Mouse (Mus musculus) midbrain, embryonic 16.5 days (tissue): Measurements from ENCODE around the gene Vangl1. TPM values are rescaled to one million over a fixed set of nuclear protein-coding genes. Genes with fewer than 3 reads are reported as not detected.
A peak's percentile ranks its signal among the peaks of the same experiment; 100 is the strongest.

Experiments
- ATAC-seq: fragments of 200-750 bp; cut with Nextera tagmentation; 2 replicates; pipeline ENCODE4 v1.8.0; 2017; ENCODE audit warnings: moderate TSS enrichment
- H3K27ac ChIP-seq: fragments of 300-500 bp; sonication (generic); 2 replicates; pipeline ENCODE4 v1.5.1; 2014; ENCODE audit warnings: mild to moderate bottlenecking, low read length, mixed read lengths
- H3K27me3 ChIP-seq: fragments of 300-500 bp; sonication (generic); 2 replicates; pipeline ENCODE4 v1.6.1; 2014; ENCODE audit warnings: low read depth, low read length, mixed read lengths; ENCODE audit not compliant: control insufficient read depth, insufficient read depth
- H3K36me3 ChIP-seq: fragments of 300-500 bp; sonication (generic); 2 replicates; pipeline ENCODE4 v1.6.1; 2014; ENCODE audit warnings: mild to moderate bottlenecking, low read length, moderate library complexity, mixed read lengths; ENCODE audit not compliant: control insufficient read depth, insufficient read depth
- H3K4me1 ChIP-seq: fragments of 300-500 bp; sonication (generic); 2 replicates; pipeline ENCODE4 v1.6.1; 2014; ENCODE audit warnings: mild to moderate bottlenecking, low read length, mixed read lengths; ENCODE audit not compliant: control insufficient read depth, insufficient read depth
- H3K4me2 ChIP-seq: fragments of 300-500 bp; sonication (generic); 2 replicates; pipeline ENCODE4 v1.6.1; 2014; ENCODE audit warnings: mild to moderate bottlenecking, low read length, mixed read lengths
- H3K4me3 ChIP-seq: fragments of 300-500 bp; sonication (generic); 2 replicates; pipeline ENCODE4 v1.5.1; 2014; ENCODE audit warnings: low read depth, mild to moderate bottlenecking, low read length, moderate library complexity, mixed read lengths
- H3K9ac ChIP-seq: fragments of 300-500 bp; sonication (generic); 2 replicates; pipeline ENCODE4 v1.6.1; 2014; ENCODE audit warnings: low read depth, low read length, mixed read lengths
- H3K9me3 ChIP-seq: fragments of 300-500 bp; sonication (generic); replicated peaks from 2 replicates; pipeline ENCODE4 v1.6.1; 2014; ENCODE audit warnings: mild to moderate bottlenecking, low read length, mixed read lengths; ENCODE audit not compliant: control insufficient read depth, poor library complexity, severe bottlenecking
- WGBS: fragments of 180-500 bp; shearing (Covaris S2); extraction: QIAGEN DNeasy Blood & Tissue Kit; methylation state at CpG from one replicate; pipeline ENCODE4 v1.1.7; 2014; 5-methylcytosine and 5-hydroxymethylcytosine counted together
- polyA plus RNA-seq: library from polyadenylated mRNA; unstranded; fragments of >200 nt; fragmentation: Nextera tagmentation; extraction: Ambion mirVana; gene quantifications from 2 replicates; pipeline ENCODE4 v1.2.1, GENCODE M21; 2015

The Vangl1 gene
- polyA plus RNA-seq, 1 experiment from 2014 or later: 8.9 TPM

DNA sequence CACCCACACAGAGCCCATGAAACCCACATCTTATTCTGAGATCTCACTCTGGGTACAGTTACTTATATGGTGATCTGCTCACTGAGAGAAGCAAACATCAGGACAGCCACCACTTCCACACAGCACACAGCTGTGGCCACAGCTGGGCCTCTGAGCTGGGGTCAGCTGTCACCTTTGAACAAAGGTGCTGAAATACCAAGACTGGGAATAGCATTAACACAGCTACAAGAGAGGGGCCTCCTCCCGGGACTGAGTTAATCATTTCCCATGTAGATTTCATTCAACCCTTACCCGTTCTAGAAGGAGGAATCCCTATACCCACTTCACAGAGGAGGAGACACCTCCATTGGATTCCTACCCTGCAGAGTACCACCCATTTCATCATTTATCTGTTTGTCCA, 8.7 kb downstream of the Vangl1 start:
- WGBS: 31% methylated on average over 2 of the region's 2 CpGs
- H3K9ac ChIP-seq: no peak overlapping the region
- no peak overlapping the region for H3K4me3 ChIP-seq
- H3K27ac ChIP-seq: no peak overlapping the region
- peaks cover 24% of the 10 kb centered on the region for H3K4me1 ChIP-seq
- H3K36me3 ChIP-seq: no peaks in the 10 kb centered on the region
- no peak for ATAC-seq
- no peak overlapping the region for H3K4me2 ChIP-seq
- no peaks in the 10 kb centered on the region for H3K9me3 ChIP-seq
- peaks cover 10% of the 10 kb centered on the region for H3K27me3 ChIP-seq

DNA sequence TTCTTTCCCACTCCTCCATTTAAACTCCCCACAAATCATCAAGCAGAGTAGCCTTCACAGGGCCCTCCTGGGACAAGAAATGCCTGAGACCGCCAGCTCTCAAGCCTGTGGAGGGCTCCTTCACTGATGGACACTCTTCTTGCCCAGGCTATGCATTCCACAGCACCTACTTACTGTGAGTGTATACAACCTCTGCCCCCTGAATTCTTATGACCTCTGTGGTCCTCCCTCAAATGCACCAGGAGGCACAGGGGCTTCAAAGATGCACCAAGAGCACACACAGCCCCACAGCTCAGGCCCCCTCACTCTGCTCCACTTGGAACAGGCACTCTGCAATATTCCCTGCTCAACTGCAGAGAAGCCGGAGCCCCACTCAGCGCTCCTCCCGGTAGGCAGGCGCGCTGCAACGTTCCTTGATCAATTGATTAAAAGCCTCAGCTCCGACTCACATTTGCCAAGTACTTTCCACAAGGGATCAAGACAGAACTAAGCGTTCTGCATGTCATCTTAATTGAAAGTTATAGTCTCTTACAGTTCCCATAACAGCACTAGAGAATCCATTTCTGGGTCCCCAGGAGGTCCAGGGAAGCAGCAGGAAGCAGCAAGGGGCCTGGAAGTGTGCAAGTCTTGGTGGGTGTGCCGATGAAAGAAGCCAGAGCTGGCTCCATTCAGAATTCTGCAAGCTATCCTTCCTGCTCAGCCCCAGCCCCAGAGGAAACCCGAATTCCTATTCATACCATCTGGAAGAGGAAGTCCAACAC, 10.0 kb downstream of the Vangl1 start:
- Histone ChIP-seq H3K4me1 (peaks cover 27% of the 10 kb centered on the region), H3K27me3 (peaks cover 11% of the 10 kb centered on the region), H3K4me3 (no peak overlapping the region), H3K9me3 (no peaks in the 10 kb centered on the region), H3K36me3 (no peaks in the 10 kb centered on the region), H3K27ac (peak overlapping the region; percentile 39; the same call in 1 of the 2 replicates), H3K4me2 (peak overlapping the region; percentile 33), H3K9ac (peak overlapping the region; percentile 38; the same call in 1 of the 2 replicates)
- WGBS: 3% methylated on average over 11 of the region's 11 CpGs
- ATAC-seq: peak; percentile 71

GRCm38 (mm10) chr3:102193488-102194290, 10.8 kb downstream of the Vangl1 start:
- peak; percentile 33; the same call in 1 of the 2 replicates for ATAC-seq
- Histone ChIP-seq H3K27ac (peak overlapping the region; percentile 44; the same call in 1 of the 2 replicates), H3K4me1 (peaks cover 30% of the 10 kb centered on the region), H3K4me3 (no peak overlapping the region), H3K36me3 (no peaks in the 10 kb centered on the region), H3K9me3 (no peaks in the 10 kb centered on the region), H3K4me2 (peak overlapping the region; percentile 33), H3K27me3 (peaks cover 11% of the 10 kb centered on the region), H3K9ac (no peak overlapping the region; the same call in 1 of the 2 replicates)
- WGBS: 7% methylated on average over 19 of the region's 20 CpGs

DNA sequence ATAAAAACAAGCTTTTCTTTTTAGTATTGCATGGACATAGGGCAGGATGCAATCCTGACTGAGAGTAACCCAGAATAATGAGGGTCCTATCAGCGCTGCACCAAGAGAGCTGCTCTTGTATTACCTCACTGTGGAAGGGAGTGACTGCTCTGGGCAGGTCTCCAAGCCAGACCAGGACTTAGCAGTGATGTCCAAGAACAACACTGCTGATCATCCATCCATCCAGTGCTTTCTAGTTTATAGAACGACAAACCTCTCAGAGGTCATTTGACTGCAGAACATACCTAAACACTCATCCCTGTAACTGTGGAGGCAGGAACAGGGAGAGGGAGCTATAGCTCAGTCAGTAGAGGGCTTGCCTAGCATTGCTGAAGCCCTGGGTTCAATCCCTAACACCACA, 11.9 kb downstream of the Vangl1 start:
- peaks cover 27% of the 10 kb centered on the region for H3K4me1 ChIP-seq
- no peak overlapping the region for H3K4me2 ChIP-seq
- no peak overlapping the region for H3K27ac ChIP-seq
- H3K9ac ChIP-seq: no peak overlapping the region
- H3K27me3 ChIP-seq: peaks cover 14% of the 10 kb centered on the region
- H3K9me3 ChIP-seq: no peaks in the 10 kb centered on the region
- H3K4me3 ChIP-seq: no peak overlapping the region
- 65% methylated on average over 2 of the region's 2 CpGs for WGBS
- ATAC-seq: no peak
- H3K36me3 ChIP-seq: no peaks in the 10 kb centered on the region

GRCm38 (mm10) chr3:102191575-102191974, 12.9 kb downstream of the Vangl1 start:
- 83% methylated on average over 3 of the region's 3 CpGs for WGBS
- Histone ChIP-seq H3K4me1 (peaks cover 27% of the 10 kb centered on the region), H3K27ac (no peak overlapping the region), H3K27me3 (peaks cover 14% of the 10 kb centered on the region), H3K9ac (no peak overlapping the region), H3K4me2 (no peak overlapping the region), H3K4me3 (no peak overlapping the region), H3K36me3 (no peaks in the 10 kb centered on the region), H3K9me3 (no peaks in the 10 kb centered on the region)
- ATAC-seq: no peak

DNA sequence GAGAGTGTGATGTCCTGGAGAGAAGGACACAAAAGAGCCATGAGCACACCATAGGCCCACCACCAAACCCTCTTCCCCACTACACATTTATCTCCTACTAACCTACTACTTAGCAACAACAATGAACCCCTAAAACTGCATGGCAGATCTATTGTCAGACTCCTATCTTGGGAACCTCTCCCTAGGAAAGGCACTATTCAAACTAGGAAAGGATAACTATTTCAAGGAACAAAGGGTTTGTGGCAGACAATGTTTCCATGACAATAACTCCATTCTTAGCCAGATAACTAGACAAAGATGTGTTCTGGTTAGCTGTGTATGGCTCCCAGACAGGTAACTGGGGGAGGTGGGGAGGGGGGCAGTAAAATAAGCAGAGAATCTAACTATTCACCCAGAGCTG, 13.9 kb downstream of the Vangl1 start:
- Histone ChIP-seq H3K4me2 (no peak overlapping the region), H3K36me3 (no peaks in the 10 kb centered on the region), H3K4me3 (no peak overlapping the region), H3K4me1 (peaks cover 27% of the 10 kb centered on the region), H3K9ac (no peak overlapping the region), H3K9me3 (no peaks in the 10 kb centered on the region), H3K27me3 (peaks cover 13% of the 10 kb centered on the region), H3K27ac (no peak overlapping the region)
- no peak for ATAC-seq

DNA sequence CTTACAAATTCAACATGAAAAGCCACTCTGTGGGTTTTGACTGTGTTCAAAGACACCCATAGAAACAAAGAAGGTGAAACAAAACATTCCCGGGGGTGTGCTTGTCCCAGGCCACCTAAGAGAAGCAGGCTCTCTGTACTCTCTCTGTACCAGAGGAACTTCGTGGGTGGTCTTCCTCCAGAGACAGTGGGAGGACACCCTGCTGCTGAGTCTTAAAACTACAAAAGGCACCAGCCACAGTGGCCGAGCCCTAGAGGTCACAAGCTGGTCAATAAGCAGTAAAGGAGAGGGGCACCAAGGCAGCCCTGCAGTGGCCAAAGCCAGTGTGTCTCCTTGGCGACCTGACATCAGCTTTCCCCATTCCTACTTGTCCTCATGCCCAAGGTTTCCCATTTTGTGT, 14.5 kb downstream of the Vangl1 start:
- Histone ChIP-seq H3K4me2 (no peak overlapping the region), H3K4me1 (peaks cover 27% of the 10 kb centered on the region)
- no peak for ATAC-seq

DNA sequence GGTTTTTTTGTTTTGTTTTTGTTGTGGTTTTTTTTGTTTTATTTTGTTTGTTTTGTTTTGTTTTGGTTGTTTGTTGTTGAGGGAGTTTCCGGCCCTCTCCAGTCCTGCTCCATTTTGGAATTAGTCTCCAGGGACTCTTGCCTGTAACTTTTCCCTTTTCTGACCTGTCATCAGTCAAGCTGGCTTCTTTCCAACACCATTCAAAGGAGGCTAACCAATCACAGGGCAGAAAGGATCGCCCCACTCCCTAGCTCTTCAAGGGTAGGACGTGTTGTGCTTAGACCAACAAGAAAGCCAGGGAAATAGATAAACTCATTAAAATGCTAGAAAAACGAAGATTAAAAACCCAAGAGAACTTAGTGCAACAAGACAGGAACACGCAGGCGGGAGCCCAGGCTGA, 15.5 kb downstream of the Vangl1 start:
- Histone ChIP-seq H3K36me3 (0 out of 2 replicates have a peak, but pooled peaks cover 2% of the 10 kb centered on the region), H3K4me2 (no peak overlapping the region), H3K27ac (no peak overlapping the region), H3K9ac (no peak overlapping the region), H3K4me3 (no peak overlapping the region), H3K27me3 (peaks cover 10% of the 10 kb centered on the region), H3K9me3 (no peaks in the 10 kb centered on the region), H3K4me1 (peaks cover 18% of the 10 kb centered on the region)
- 13% methylated on average over 6 of the region's 6 CpGs for WGBS
- ATAC-seq: no peak

More for the DNA sequence above, 14.5 kb downstream of the Vangl1 start:
- no peak overlapping the region for H3K9ac ChIP-seq
- peaks cover 10% of the 10 kb centered on the region for H3K27me3 ChIP-seq
- WGBS: 8% methylated on average over 4 of the region's 4 CpGs
- no peaks in the 10 kb centered on the region for H3K36me3 ChIP-seq
- H3K9me3 ChIP-seq: no peaks in the 10 kb centered on the region
- peak overlapping the region; percentile 10; the same call in 1 of the 2 replicates for H3K27ac ChIP-seq
- no peak overlapping the region for H3K4me3 ChIP-seq

GRCm38 (mm10) chr3:102187401-102187800, 17.1 kb downstream of the Vangl1 start:
- Histone ChIP-seq H3K4me3 (no peak overlapping the region), H3K27ac (no peak overlapping the region), H3K9me3 (no peaks in the 10 kb centered on the region), H3K36me3 (0 out of 2 replicates have a peak, but pooled peaks cover 2% of the 10 kb centered on the region), H3K4me1 (peaks cover 5% of the 10 kb centered on the region; the same call in 1 of the 2 replicates), H3K27me3 (peaks cover 6% of the 10 kb centered on the region), H3K9ac (no peak overlapping the region), H3K4me2 (no peak overlapping the region)
- no peak for ATAC-seq
- WGBS: 89% methylated on average over 4 of the region's 4 CpGs
